ENCODE assay signal across 26 mouse cellular contexts in the genomic region with DNA sequence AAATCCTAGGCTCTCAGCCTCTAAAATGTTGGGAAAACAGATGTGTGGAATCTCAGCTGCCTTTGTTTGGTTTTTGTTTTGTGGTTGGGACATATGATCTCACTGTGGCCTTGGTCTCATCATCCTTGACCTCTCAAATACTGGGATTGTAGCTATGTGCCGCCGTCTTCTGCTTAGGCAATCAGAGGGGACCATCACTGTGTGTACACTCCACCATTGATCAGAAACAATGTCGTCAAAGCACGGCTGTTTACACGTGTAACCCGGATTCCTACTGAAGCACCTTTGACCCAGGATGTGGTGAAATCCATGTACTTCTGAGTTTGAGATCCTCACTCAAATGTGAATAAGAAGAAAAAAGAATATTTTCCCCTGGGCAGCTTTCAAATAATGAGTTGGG.
A peak's percentile ranks its signal among the peaks of the same experiment; 100 is the strongest.
DNase-seq lines count a peak whose midpoint lies in the region; ATAC-seq and TF ChIP-seq lines count a peak whose summit lies in the region.
"Had no signal": no experiment of that assay in that cellular context is flagged by ENCODE, and none has a peak within 500 bp of the region (broad histone marks: within the 10 kb centered on the region; RNA-seq: fewer than 3 reads in every experiment).

No protein-coding gene starts in this region.

- no peaks in the 10 kb centered on the region for H3K9me3 ChIP-seq in liver, embryonic 12.5 days (replicated peaks)
- H3K9me3 ChIP-seq in liver, embryonic 15.5 days (replicated peaks), result no peaks in the 10 kb centered on the region
- H3K9me3 ChIP-seq in heart, embryonic 12.5 days (replicated peaks), result no peaks in the 10 kb centered on the region; the same call in 1 of the 2 replicates
- H3K9me3 ChIP-seq: embryonic facial prominence, embryonic 13.5 days; forebrain, embryonic 12.5 days; forebrain, embryonic 15.5 days; heart, embryonic 13.5 days; hindbrain, embryonic 15.5 days had no signal

- 76% methylated on average over 6 of the region's 6 CpGs for WGBS in liver, embryonic 12.5 days (ENCODE audit: insufficient replicate concordance)
- WGBS in lung, adult 2 months, result 70% methylated on average over 6 of the region's 6 CpGs
- WGBS in liver, embryonic 15.5 days (ENCODE audit: insufficient replicate concordance), result 64% methylated on average over 6 of the region's 6 CpGs
- WGBS in heart, embryonic 12.5 days, result 92% methylated on average over 6 of the region's 6 CpGs

- peaks cover 10% of the 10 kb centered on the region for H3K4me1 ChIP-seq in liver, embryonic 12.5 days
- no peaks in the 10 kb centered on the region for H3K4me1 ChIP-seq in lung, adult 2 months (ENCODE audit: control insufficient read depth, insufficient read depth, low read length)
- peaks cover 3% of the 10 kb centered on the region; the same call in 1 of the 2 replicates for H3K4me1 ChIP-seq in liver, embryonic 15.5 days (replicated peaks)
- peaks cover 9% of the 10 kb centered on the region for H3K4me1 ChIP-seq in heart, embryonic 12.5 days (replicated peaks)
- H3K4me1 ChIP-seq: embryonic facial prominence, embryonic 13.5 days; forebrain, embryonic 12.5 days; forebrain, embryonic 15.5 days; hindbrain, embryonic 15.5 days had no signal

- H3K4me3 ChIP-seq in liver, embryonic 12.5 days, result no peak overlapping the region
- H3K4me3 ChIP-seq in lung, adult 2 months (replicated peaks; ENCODE audit: extremely low read depth, low read depth, low read length), result no peak overlapping the region
- no peak overlapping the region for H3K4me3 ChIP-seq in liver, embryonic 15.5 days (replicated peaks)
- no peak overlapping the region for H3K4me3 ChIP-seq in heart, embryonic 12.5 days
- H3K4me3 ChIP-seq: embryonic facial prominence, embryonic 10.5 days; embryonic facial prominence, embryonic 13.5 days; erythroblast, embryonic 14.5 days; forebrain, embryonic 12.5 days; forebrain, embryonic 15.5 days; heart, embryonic 13.5 days; hindbrain, embryonic 15.5 days had no signal

- no peak overlapping the region for H3K4me2 ChIP-seq in liver, embryonic 12.5 days
- H3K4me2 ChIP-seq in liver, embryonic 15.5 days, result no peak overlapping the region
- H3K4me2 ChIP-seq in heart, embryonic 12.5 days, result no peak overlapping the region
- H3K4me2 ChIP-seq: embryonic facial prominence, embryonic 13.5 days; forebrain, embryonic 12.5 days; forebrain, embryonic 15.5 days; heart, embryonic 13.5 days; hindbrain, embryonic 15.5 days had no signal

- no peak overlapping the region for H3K9ac ChIP-seq in liver, embryonic 12.5 days
- H3K9ac ChIP-seq in liver, embryonic 15.5 days, result no peak overlapping the region
- H3K9ac ChIP-seq in heart, embryonic 12.5 days, result no peak overlapping the region
- H3K9ac ChIP-seq: embryonic facial prominence, embryonic 13.5 days; forebrain, embryonic 12.5 days; forebrain, embryonic 15.5 days; heart, embryonic 13.5 days; hindbrain, embryonic 15.5 days had no signal

- TF ChIP-seq POLR2A in lung, adult 2 months (IDR thresholded peaks at IDR 0.05; ENCODE audit: borderline replicate concordance, extremely low read depth, low read depth, low read length), result no peak

- TF ChIP-seq CTCF in lung, adult 2 months (IDR thresholded peaks at IDR 0.05; ENCODE audit: insufficient read depth, low read length), result no peak

- H3K27me3 ChIP-seq in liver, embryonic 12.5 days (replicated peaks), result no peaks in the 10 kb centered on the region
- no peaks in the 10 kb centered on the region for H3K27me3 ChIP-seq in liver, embryonic 15.5 days
- H3K27me3 ChIP-seq in heart, embryonic 12.5 days (replicated peaks), result no peaks in the 10 kb centered on the region
- H3K27me3 ChIP-seq: embryonic facial prominence, embryonic 13.5 days; forebrain, embryonic 12.5 days; forebrain, embryonic 15.5 days; heart, embryonic 13.5 days; hindbrain, embryonic 15.5 days had no signal

- no peak for DNase-seq in liver
- peak; percentile 32 for DNase-seq in lung, postnatal 25 days (ENCODE audit: low spot score)
- DNase-seq in lung, adult 2 months, result no peak
- DNase-seq in lung, postnatal 36 days, result peak; percentile 50
- DNase-seq in MN1 (ENCODE audit: low spot score), result no peak
- DNase-seq: adrenal gland, postnatal 25 days; cerebellum, adult 11-12 months; cerebellum, adult 8-10 months; cerebellum, postnatal 10 days; cerebellum, postnatal 36 days; embryo, embryonic 11 days; gastrocnemius, postnatal 25 days; heart, adult 18-20 months; heart, postnatal 14 days; heart, postnatal 4 days had no signal

- no peak overlapping the region for H3K27ac ChIP-seq in liver, embryonic 12.5 days
- no peak overlapping the region for H3K27ac ChIP-seq in liver, embryonic 15.5 days (replicated peaks)
- H3K27ac ChIP-seq in heart, embryonic 12.5 days (ENCODE audit: poor library complexity, severe bottlenecking), result no peak overlapping the region
- H3K27ac ChIP-seq: embryonic facial prominence, embryonic 10.5 days; embryonic facial prominence, embryonic 13.5 days; forebrain, embryonic 12.5 days; forebrain, embryonic 15.5 days; heart, embryonic 13.5 days; hindbrain, embryonic 15.5 days had no signal

- H3K36me3 ChIP-seq in liver, embryonic 12.5 days, result no peaks in the 10 kb centered on the region
- H3K36me3 ChIP-seq in liver, embryonic 15.5 days (replicated peaks), result no peaks in the 10 kb centered on the region
- no peaks in the 10 kb centered on the region for H3K36me3 ChIP-seq in heart, embryonic 12.5 days
- H3K36me3 ChIP-seq: embryonic facial prominence, embryonic 10.5 days; embryonic facial prominence, embryonic 13.5 days; forebrain, embryonic 12.5 days; forebrain, embryonic 15.5 days; heart, embryonic 13.5 days; hindbrain, embryonic 15.5 days had no signal

- ATAC-seq in liver, embryonic 12.5 days, result peak; percentile 68; the same call in 1 of the 2 replicates
- peak; percentile 80 for ATAC-seq in liver, embryonic 15.5 days (ENCODE audit: insufficient read depth)
- no peak for ATAC-seq in heart, embryonic 12.5 days (ENCODE audit: insufficient number of reproducible peaks, low FRiP score)
- ATAC-seq: CD4-positive, CD25-positive, alpha-beta regulatory T cell, adult 4 months; forebrain, embryonic 15.5 days had no signal

Comparison
In these comparisons a context has a peak if more than half of its experiments do, and no peak if none do; other contexts are left out.
1. DNase-seq: peak in lung, postnatal 25 days (single experiment) and lung, postnatal 36 days (single experiment); none in liver (single experiment), lung, adult 2 months (single experiment) and MN1 (single experiment).